14 mouse cellular contexts compared by ENCODE assay signal in genomic region chr9:17466379-17466778, GRCm38 (mm10).
"Had no signal": no experiment of that assay in that cellular context is flagged by ENCODE, and none has a peak within 500 bp of the region (broad histone marks: within the 10 kb centered on the region; RNA-seq: fewer than 3 reads in every experiment).

No protein-coding gene starts in this region.

- H3K9ac ChIP-seq: lung, embryonic 14.5 days; midbrain, embryonic 12.5 days; neural tube, embryonic 12.5 days; stomach, embryonic 15.5 days had no signal

- H3K4me2 ChIP-seq: lung, embryonic 14.5 days; midbrain, embryonic 12.5 days; neural tube, embryonic 12.5 days; stomach, embryonic 15.5 days had no signal

- H3K36me3 ChIP-seq: midbrain, embryonic 10.5 days; midbrain, embryonic 12.5 days; neural tube, embryonic 12.5 days; stomach, embryonic 15.5 days had no signal

- H3K4me1 ChIP-seq: midbrain, embryonic 10.5 days; midbrain, embryonic 12.5 days; neural tube, embryonic 12.5 days; stomach, embryonic 15.5 days had no signal

- DNase-seq: lung, adult 18-20 months; lung, embryonic 14.5 days; lung, postnatal 10 days; lung, postnatal 4 days; midbrain, embryonic 14.5 days; right cerebral cortex, postnatal 14 days; thymus, adult 2 months; thymus, postnatal 25 days; thymus, postnatal 4 days had no signal

- H3K4me3 ChIP-seq: midbrain, embryonic 10.5 days; midbrain, embryonic 12.5 days; neural tube, embryonic 12.5 days; stomach, embryonic 15.5 days had no signal

- H3K9me3 ChIP-seq: midbrain, embryonic 10.5 days; midbrain, embryonic 12.5 days; neural tube, embryonic 12.5 days; stomach, embryonic 15.5 days had no signal

- H3K27me3 ChIP-seq: midbrain, embryonic 12.5 days; neural tube, embryonic 12.5 days; stomach, embryonic 15.5 days had no signal

- H3K27ac ChIP-seq: midbrain, embryonic 10.5 days; midbrain, embryonic 12.5 days; neural tube, embryonic 12.5 days; stomach, embryonic 15.5 days; stomach, postnatal 0 days had no signal
